ENCODE assay signal across 10 mouse cellular contexts in the genomic region with DNA sequence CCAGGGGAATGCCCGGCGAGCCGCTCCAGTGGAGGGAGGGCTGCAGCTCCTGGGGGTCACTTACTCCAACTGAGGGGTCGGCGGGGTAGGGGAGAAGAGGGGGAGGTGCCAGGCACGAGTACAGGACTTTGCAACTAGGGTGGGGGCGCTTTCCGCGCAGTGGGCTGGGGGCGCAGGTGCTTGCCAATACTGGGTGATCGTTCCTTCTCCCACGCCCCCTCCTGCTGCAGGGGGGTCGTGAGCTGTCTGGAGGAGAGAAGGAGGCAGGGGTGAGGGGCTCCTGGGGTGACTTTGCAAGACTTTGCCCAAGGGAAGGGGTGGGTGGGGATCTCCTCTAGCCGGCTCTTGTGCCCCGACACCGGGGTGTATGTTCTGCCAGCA. TPM values are rescaled to one million over a fixed set of nuclear protein-coding genes. Genes with fewer than 3 reads are reported as not detected.
A peak's percentile ranks its signal among the peaks of the same experiment; 100 is the strongest.
DNase-seq lines count a peak whose midpoint lies in the region; ATAC-seq lines count a peak whose summit lies in the region.
"Had no signal": no experiment of that assay in that cellular context is flagged by ENCODE, and none has a peak within 500 bp of the region (broad histone marks: within the 10 kb centered on the region; RNA-seq: fewer than 3 reads in every experiment).

No protein-coding gene starts in this region.

- H3K9ac ChIP-seq in kidney, embryonic 16.5 days (replicated peaks; ENCODE audit: low read length): peak overlapping the region; percentile 78
- H3K9ac ChIP-seq in embryonic facial prominence, embryonic 15.5 days: peak overlapping the region; percentile 41
- peak overlapping the region; percentile 79 for H3K9ac ChIP-seq in neural tube, embryonic 13.5 days

- no peaks in the 10 kb centered on the region for H3K36me3 ChIP-seq in kidney, embryonic 16.5 days (ENCODE audit: insufficient read depth, low read length)
- H3K36me3 ChIP-seq in embryonic facial prominence, embryonic 15.5 days: no peaks in the 10 kb centered on the region
- H3K36me3 ChIP-seq in limb, embryonic 10.5 days: no peaks in the 10 kb centered on the region
- H3K36me3 ChIP-seq in neural tube, embryonic 13.5 days: no peaks in the 10 kb centered on the region

- ATAC-seq in kidney, embryonic 16.5 days (ENCODE audit: low FRiP score, low TSS enrichment): peak; percentile 5; the same call in 1 of the 2 replicates
- peak; percentile 12; the same call in 1 of the 2 replicates for ATAC-seq in embryonic facial prominence, embryonic 15.5 days (ENCODE audit: insufficient number of reproducible peaks, low FRiP score, low TSS enrichment, low read depth)
- ATAC-seq in neural tube, embryonic 13.5 days (ENCODE audit: low read depth): peak; percentile 29

- H3K4me1 ChIP-seq in kidney, embryonic 16.5 days (ENCODE audit: insufficient read depth, low read length): peaks cover 53% of the 10 kb centered on the region
- H3K4me1 ChIP-seq in embryonic facial prominence, embryonic 15.5 days: peaks cover 35% of the 10 kb centered on the region
- peaks cover 68% of the 10 kb centered on the region for H3K4me1 ChIP-seq in limb, embryonic 10.5 days
- H3K4me1 ChIP-seq in neural tube, embryonic 13.5 days (replicated peaks): peaks cover 62% of the 10 kb centered on the region

- H3K9me3 ChIP-seq in kidney, embryonic 16.5 days (ENCODE audit: low read length): no peaks in the 10 kb centered on the region
- no peaks in the 10 kb centered on the region for H3K9me3 ChIP-seq in embryonic facial prominence, embryonic 15.5 days (replicated peaks)
- no peaks in the 10 kb centered on the region for H3K9me3 ChIP-seq in limb, embryonic 10.5 days (replicated peaks)
- H3K9me3 ChIP-seq in neural tube, embryonic 13.5 days: no peaks in the 10 kb centered on the region

- H3K4me3 ChIP-seq in kidney, embryonic 16.5 days (ENCODE audit: low read length): peak overlapping the region; percentile 67
- peak overlapping the region; percentile 62 for H3K4me3 ChIP-seq in embryonic facial prominence, embryonic 15.5 days (replicated peaks)
- peak overlapping the region; percentile 76 for H3K4me3 ChIP-seq in limb, embryonic 10.5 days
- H3K4me3 ChIP-seq in neural tube, embryonic 13.5 days: peak overlapping the region; percentile 55

- peak overlapping the region; percentile 96 for H3K4me2 ChIP-seq in kidney, embryonic 16.5 days (replicated peaks; ENCODE audit: low read depth, low read length)
- peak overlapping the region; percentile 100 for H3K4me2 ChIP-seq in embryonic facial prominence, embryonic 15.5 days (replicated peaks)
- H3K4me2 ChIP-seq in neural tube, embryonic 13.5 days: peak overlapping the region; percentile 86

- no peak for DNase-seq in kidney, postnatal 25 days
- no peak for DNase-seq in limb, embryonic 10.5 days (ENCODE audit: low spot score)
- DNase-seq in gastrocnemius, postnatal 4 days (ENCODE audit: low spot score in 2 of 2): no peak
- no peak for DNase-seq in cerebellum, postnatal 25 days
- no peak for DNase-seq in frontal cortex, postnatal 36 days (ENCODE audit: low spot score in 2 of 2)
- DNase-seq: thymus, postnatal 25 days had no signal

- H3K27ac ChIP-seq in kidney, embryonic 16.5 days (ENCODE audit: low read length): peak overlapping the region; percentile 77
- peak overlapping the region; percentile 74 for H3K27ac ChIP-seq in embryonic facial prominence, embryonic 15.5 days (replicated peaks)
- peak overlapping the region; percentile 75 for H3K27ac ChIP-seq in limb, embryonic 10.5 days
- H3K27ac ChIP-seq in neural tube, embryonic 13.5 days (replicated peaks): peak overlapping the region; percentile 84

- H3K27me3 ChIP-seq in kidney, embryonic 16.5 days (ENCODE audit: insufficient read depth, low read length): peaks cover 29% of the 10 kb centered on the region
- peaks cover 78% of the 10 kb centered on the region for H3K27me3 ChIP-seq in embryonic facial prominence, embryonic 15.5 days
- peaks cover 95% of the 10 kb centered on the region for H3K27me3 ChIP-seq in limb, embryonic 10.5 days (ENCODE audit: low read depth, poor library complexity, severe bottlenecking)
- H3K27me3 ChIP-seq in neural tube, embryonic 13.5 days: peaks cover 86% of the 10 kb centered on the region
- H3K27me3 ChIP-seq: Patski had no signal

- under 1% methylated on average over 15 of the region's 16 CpGs for WGBS in kidney, embryonic 16.5 days
- WGBS in embryonic facial prominence, embryonic 15.5 days: under 1% methylated on average over 16 of the region's 16 CpGs
- WGBS in limb, embryonic 10.5 days: 2% methylated on average over 16 of the region's 16 CpGs
- 3% methylated on average over 15 of the region's 16 CpGs for WGBS in neural tube, embryonic 13.5 days

RNA-seq across cellular contexts. Expression of gene Casz1, which starts 0.5 kb away (rescaled TPM):
- polyA plus RNA-seq in kidney, embryonic 16.5 days (2015; fragmentation: Nextera tagmentation; extraction: Ambion mirVana): 5.4 and 8.8 TPM in 2 replicates
- polyA plus RNA-seq in embryonic facial prominence, embryonic 15.5 days (2015; fragmentation: Nextera tagmentation; extraction: Ambion mirVana): 10.1 and 11.2 TPM in 2 replicates
- polyA plus RNA-seq in limb, embryonic 10.5 days (2016; fragmentation: Nextera tagmentation; extraction: Ambion mirVana): 1.0 and 2.1 TPM in 2 replicates
- 16.2 and 17.3 TPM in 2 replicates for polyA plus RNA-seq in neural tube, embryonic 13.5 days (2015; fragmentation: Nextera tagmentation; extraction: Ambion mirVana)
- 10 to 100 TPM; 51.6 to 53.4 TPM for total RNA-seq in gastrocnemius, postnatal 4 days (2021)
